Mouse (Mus musculus) forebrain, embryonic 16.5 days (tissue): Measurements from ENCODE around the gene Snupn. TPM values are rescaled to one million over a fixed set of nuclear protein-coding genes. Genes with fewer than 3 reads are reported as not detected.

Experiments
- ATAC-seq: fragments of 200-750 bp; cut with Nextera tagmentation; 2 replicates; pipeline ENCODE4 v1.8.0; 2017; ENCODE audit warnings: mild to moderate bottlenecking, moderate library complexity
- H3K27ac ChIP-seq: fragments of 300-500 bp; sonication (generic); 2 replicates; pipeline ENCODE4 v1.5.1; 2014; ENCODE audit warnings: low read length, control low read depth
- H3K27me3 ChIP-seq: fragments of 300-500 bp; sonication (generic); replicated peaks from 2 replicates; pipeline ENCODE4 v1.6.1; 2014; ENCODE audit warnings: low read length; ENCODE audit not compliant: control insufficient read depth, insufficient read depth
- H3K36me3 ChIP-seq: fragments of 300-500 bp; sonication (generic); 2 replicates; pipeline ENCODE4 v1.6.1; 2014; ENCODE audit not compliant: control insufficient read depth, insufficient read depth
- H3K4me1 ChIP-seq: fragments of 300-500 bp; sonication (generic); replicated peaks from 2 replicates; pipeline ENCODE4 v1.6.1; 2014; ENCODE audit warnings: low read length; ENCODE audit not compliant: control insufficient read depth, insufficient read depth
- H3K4me2 ChIP-seq: fragments of 300-500 bp; sonication (generic); 2 replicates; pipeline ENCODE4 v1.6.1; 2014; ENCODE audit warnings: mild to moderate bottlenecking, low read length, control low read depth
- H3K4me3 ChIP-seq: fragments of 300-500 bp; sonication (generic); replicated peaks from 2 replicates; pipeline ENCODE4 v1.5.1; 2014; ENCODE audit warnings: mild to moderate bottlenecking, low read length, control low read depth
- H3K9ac ChIP-seq: fragments of 300-500 bp; sonication (generic); replicated peaks from 2 replicates; pipeline ENCODE4 v1.6.1; 2014; ENCODE audit warnings: low read depth, low read length, control low read depth
- H3K9me3 ChIP-seq: fragments of 300-500 bp; sonication (generic); 2 replicates; pipeline ENCODE4 v1.6.1; 2016; ENCODE audit warnings: low read length; ENCODE audit not compliant: control insufficient read depth
- WGBS: fragments of 180-500 bp; shearing (Covaris S2); extraction: QIAGEN DNeasy Blood & Tissue Kit; methylation state at CpG from one replicate; pipeline ENCODE4 v1.1.7; 2014; 5-methylcytosine and 5-hydroxymethylcytosine counted together
- polyA plus RNA-seq: library from polyadenylated mRNA; unstranded; fragments of >200 nt; fragmentation: Nextera tagmentation; extraction: Ambion mirVana; gene quantifications from 2 replicates; pipeline ENCODE4 v1.2.1, GENCODE M21; 2015

The Snupn gene
- polyA plus RNA-seq, 1 experiment from 2014 or later, result 34.0 TPM

GRCm38 (mm10) chr9:56953562-56953961 lies 2.9 kb downstream of the Snupn start:
- Histone ChIP-seq H3K4me3 (no peak overlapping the region), H3K9ac (no peak overlapping the region), H3K9me3 (no peaks in the 10 kb centered on the region), H3K4me2 (no peak overlapping the region), H3K4me1 (peaks cover 12% of the 10 kb centered on the region), H3K27ac (no peak overlapping the region), H3K36me3 (no peaks in the 10 kb centered on the region), H3K27me3 (no peaks in the 10 kb centered on the region)
- ATAC-seq, result no peak
- WGBS, result 94% methylated on average over 1 of the region's 1 CpGs

- whole genome bisulfite sequencing, result 86% methylated on average over 7 of the region's 7 CpGs
- no peaks in the 10 kb centered on the region for H3K4me1 ChIP-seq
- no peak overlapping the region for H3K4me2 ChIP-seq
- no peak overlapping the region for H3K4me3 ChIP-seq
- no peak overlapping the region for H3K27ac ChIP-seq
- no peaks in the 10 kb centered on the region for H3K27me3 ChIP-seq
- no peak overlapping the region for H3K9ac ChIP-seq
- no peaks in the 10 kb centered on the region for H3K36me3 ChIP-seq
- ATAC-seq, result no peak
- H3K9me3 ChIP-seq, result no peaks in the 10 kb centered on the region
These were observed 6.4 kb downstream of the Snupn start for GRCm38 (mm10) chr9:56956966-56957675.

DNA sequence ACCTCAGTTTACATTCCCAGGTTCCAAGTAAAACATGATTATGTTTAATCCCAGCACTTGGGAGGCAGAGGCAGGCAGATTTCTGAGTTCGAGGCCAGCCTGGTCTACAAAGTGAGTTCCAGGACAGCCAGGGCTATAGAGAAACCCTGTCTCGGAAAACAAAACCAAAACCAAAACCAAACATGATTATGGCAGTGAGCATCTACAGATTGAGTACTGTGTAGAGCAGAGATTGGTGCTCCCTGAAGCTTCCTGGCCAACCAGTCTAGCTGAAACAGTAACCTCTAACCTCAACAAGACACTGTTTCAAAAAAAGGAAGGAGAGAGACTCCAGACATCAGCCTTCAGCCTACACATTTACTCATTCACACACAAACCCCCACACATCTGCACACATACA lies 8.0 kb downstream of the Snupn start:
- no peaks in the 10 kb centered on the region for H3K36me3 ChIP-seq
- no peak overlapping the region for H3K4me3 ChIP-seq
- no peaks in the 10 kb centered on the region for H3K9me3 ChIP-seq
- H3K27me3 ChIP-seq, result no peaks in the 10 kb centered on the region
- no peaks in the 10 kb centered on the region for H3K4me1 ChIP-seq
- WGBS, result 93% methylated on average over 2 of the region's 2 CpGs
- ATAC-seq, result no peak
- H3K4me2 ChIP-seq, result no peak overlapping the region
- no peak overlapping the region for H3K9ac ChIP-seq
- H3K27ac ChIP-seq, result no peak overlapping the region

- ATAC-seq, result no peak
- Histone ChIP-seq H3K9ac (no peak overlapping the region), H3K27ac (no peak overlapping the region), H3K4me2 (no peak overlapping the region), H3K4me1 (no peaks in the 10 kb centered on the region), H3K27me3 (no peaks in the 10 kb centered on the region), H3K4me3 (no peak overlapping the region), H3K9me3 (no peaks in the 10 kb centered on the region), H3K36me3 (no peaks in the 10 kb centered on the region; the same call in 1 of the 2 replicates)
- 96% methylated on average over 3 of the region's 3 CpGs for WGBS
These were observed 10.9 kb downstream of the Snupn start for GRCm38 (mm10) chr9:56961591-56961990.

DNA sequence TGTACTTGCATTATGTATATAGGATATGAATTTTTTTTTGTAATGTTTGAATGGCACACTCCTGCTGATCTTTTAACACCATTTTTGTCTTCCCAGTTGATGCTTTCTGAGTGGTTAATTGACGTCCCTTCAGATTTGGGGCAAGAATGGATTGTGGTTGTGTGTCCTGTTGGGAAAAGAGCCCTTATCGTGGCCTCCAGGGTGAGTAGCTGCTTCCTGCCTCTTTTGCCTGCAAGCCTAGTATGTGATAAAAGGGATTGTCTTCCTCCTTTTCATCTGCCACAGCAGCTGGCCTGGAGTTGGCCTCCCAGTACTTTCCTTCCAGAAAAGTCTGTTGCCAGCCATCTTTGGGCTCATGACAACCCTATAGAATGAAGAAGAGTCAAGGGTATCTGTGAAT lies 19.5 kb downstream of the Snupn start:
- Histone ChIP-seq H3K9me3 (no peaks in the 10 kb centered on the region), H3K36me3 (peaks cover 4% of the 10 kb centered on the region; the same call in 1 of the 2 replicates), H3K9ac (no peak overlapping the region), H3K4me2 (no peak overlapping the region), H3K4me3 (no peak overlapping the region), H3K27ac (no peak overlapping the region), H3K4me1 (no peaks in the 10 kb centered on the region), H3K27me3 (no peaks in the 10 kb centered on the region)
- no peak for ATAC-seq
- WGBS, result 89% methylated on average over 2 of the region's 2 CpGs

DNA sequence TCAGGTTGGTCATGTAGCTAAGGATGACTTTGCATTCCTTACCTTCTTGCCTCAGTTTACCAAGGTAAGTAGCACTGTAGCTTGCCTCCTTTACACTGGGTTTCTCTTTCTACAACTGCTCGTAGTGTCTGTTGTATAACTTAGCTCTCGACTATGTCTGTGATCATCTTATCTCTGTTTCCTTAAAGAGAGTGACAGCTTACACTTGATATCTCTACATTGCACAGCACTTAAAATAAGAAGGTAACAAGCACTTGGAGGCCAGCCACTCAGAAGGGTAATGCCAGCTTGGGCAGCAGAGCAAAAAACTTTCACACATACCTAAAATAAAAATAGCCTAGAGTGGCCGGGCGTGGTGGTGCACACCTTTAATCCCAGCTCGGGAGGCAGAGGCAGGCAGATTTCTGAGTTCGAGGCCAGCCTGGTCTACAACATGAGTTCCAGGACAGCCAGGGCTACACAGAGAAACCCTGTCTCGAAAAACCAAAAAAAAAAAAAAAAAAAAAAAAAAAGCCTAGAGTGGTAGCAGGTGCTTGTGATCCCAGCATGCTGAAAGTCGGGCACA lies 23.4 kb downstream of the Snupn start:
- H3K27ac ChIP-seq, result no peak overlapping the region
- H3K36me3 ChIP-seq, result peaks cover 4% of the 10 kb centered on the region; the same call in 1 of the 2 replicates
- ATAC-seq, result no peak
- WGBS, result 95% methylated on average over 7 of the region's 8 CpGs
- H3K4me1 ChIP-seq, result no peaks in the 10 kb centered on the region
- no peak overlapping the region for H3K4me3 ChIP-seq
- no peaks in the 10 kb centered on the region for H3K27me3 ChIP-seq
- H3K9me3 ChIP-seq, result no peaks in the 10 kb centered on the region
- no peak overlapping the region for H3K4me2 ChIP-seq
- H3K9ac ChIP-seq, result no peak overlapping the region

DNA sequence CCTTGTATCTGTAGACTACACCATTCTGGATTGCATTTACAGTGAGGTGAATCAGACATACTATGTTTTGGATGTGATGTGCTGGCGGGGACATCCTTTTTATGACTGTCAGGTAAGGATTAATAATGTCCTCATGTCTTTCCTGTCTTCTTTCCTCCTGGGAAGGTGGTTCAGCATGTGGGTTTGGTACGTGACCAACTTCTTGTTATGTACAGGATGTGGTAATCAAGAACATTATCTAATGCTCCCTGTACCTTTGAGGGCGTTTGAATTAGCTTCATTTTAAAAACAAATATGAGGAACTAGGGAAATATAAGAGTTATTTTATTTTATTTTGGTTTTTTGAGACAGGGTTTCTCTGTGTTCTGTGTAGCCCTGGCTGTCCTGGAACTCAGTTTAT lies 24.5 kb downstream of the Snupn start:
- H3K4me3 ChIP-seq, result no peak overlapping the region
- H3K4me2 ChIP-seq, result no peak overlapping the region
- H3K9ac ChIP-seq, result no peak overlapping the region
- no peaks in the 10 kb centered on the region for H3K4me1 ChIP-seq
- WGBS, result 83% methylated on average over 3 of the region's 3 CpGs
- ATAC-seq, result no peak
- peaks cover 4% of the 10 kb centered on the region; the same call in 1 of the 2 replicates for H3K36me3 ChIP-seq
- H3K9me3 ChIP-seq, result no peaks in the 10 kb centered on the region
- no peaks in the 10 kb centered on the region for H3K27me3 ChIP-seq
- no peak overlapping the region for H3K27ac ChIP-seq

GRCm38 (mm10) chr9:56980186-56980585 lies 29.5 kb downstream of the Snupn start:
- Histone ChIP-seq H3K4me1 (no peaks in the 10 kb centered on the region), H3K4me2 (no peak overlapping the region), H3K9ac (no peak overlapping the region), H3K27ac (no peak overlapping the region), H3K36me3 (peaks cover 5% of the 10 kb centered on the region; the same call in 1 of the 2 replicates), H3K9me3 (no peaks in the 10 kb centered on the region), H3K27me3 (no peaks in the 10 kb centered on the region), H3K4me3 (no peak overlapping the region)
- ATAC-seq, result no peak
- 95% methylated on average over 6 of the region's 6 CpGs for WGBS

GRCm38 (mm10) chr9:56981502-56981901 lies 30.8 kb downstream of the Snupn start:
- Histone ChIP-seq H3K4me2 (no peak overlapping the region), H3K9ac (no peak overlapping the region), H3K27ac (no peak overlapping the region), H3K36me3 (peaks cover 5% of the 10 kb centered on the region; the same call in 1 of the 2 replicates), H3K4me3 (no peak overlapping the region), H3K9me3 (no peaks in the 10 kb centered on the region), H3K4me1 (no peaks in the 10 kb centered on the region), H3K27me3 (no peaks in the 10 kb centered on the region)
- WGBS, result 70% methylated on average over 1 of the region's 1 CpGs
- ATAC-seq, result no peak
